Mouse (Mus musculus) ES-E14 (cell line): Measurements from ENCODE around the gene Pigt.

ENCODE experiments used
- HCFC1 ChIP-seq: IDR thresholded peaks from 2 replicates; pipeline ENCODE4 v1.6.1; 2012; ENCODE audit warnings: low read length, inconsistent platforms, borderline replicate concordance; ENCODE audit not compliant: insufficient read depth
- ZNF384 ChIP-seq: IDR thresholded peaks from 2 replicates; pipeline ENCODE4 v1.6.1; 2012; ENCODE audit warnings: low read depth, low read length, inconsistent platforms

GRCm38 (mm10) chr2:164454846-164455245 lies 42.5 kb upstream of the Pigt start:
- TF ChIP-seq ZNF384 (no peak), HCFC1 (no peak)
